Comparison of ENCODE assay signal across 7 mouse cellular contexts in genomic region chr1:134381795-134382625, GRCm38 (mm10). TPM values are rescaled to one million over a fixed set of nuclear protein-coding genes. Genes with fewer than 3 reads are reported as not detected.
DNase-seq lines count a peak whose midpoint lies in the region; ATAC-seq and TF ChIP-seq lines count a peak whose summit lies in the region.

No protein-coding gene starts in this region.

- H3K27me3 ChIP-seq in E14TG2a.4 (ENCODE audit: insufficient read depth, low read length), result no peaks in the 10 kb centered on the region
- H3K27me3 ChIP-seq in heart, adult 2 months (ENCODE audit: control insufficient read depth, insufficient read depth, low read length), result no peaks in the 10 kb centered on the region
- H3K27me3 ChIP-seq in midbrain, embryonic 13.5 days, result 0 out of 2 replicates have a peak, but pooled peaks cover 5% of the 10 kb centered on the region

- no peak for TF ChIP-seq POLR2A in heart, adult 2 months (IDR thresholded peaks at IDR 0.05; ENCODE audit: insufficient read depth, low read depth, low read length)

- H3K4me2 ChIP-seq in midbrain, embryonic 13.5 days (replicated peaks), result peak overlapping the region; percentile 47

- H3K9me3 ChIP-seq in E14TG2a.4 (ENCODE audit: low read length), result peaks cover 17% of the 10 kb centered on the region
- no peaks in the 10 kb centered on the region for H3K9me3 ChIP-seq in midbrain, embryonic 13.5 days

- DNase-seq in MN1 (ENCODE audit: low spot score), result peak; percentile 27
- peak; percentile 31 to 35 for DNase-seq in heart, adult 2 months
- peak; percentile 32 to 47 for DNase-seq in left cerebral cortex, postnatal 25 days (ENCODE audit: low spot score in 2 of 2)
- DNase-seq in urinary bladder, postnatal 10 days (ENCODE audit: low spot score), result no peak
- no peak for DNase-seq in thymus, postnatal 36 days

- peak overlapping the region; percentile 28; the same call in 1 of the 2 replicates for H3K9ac ChIP-seq in heart, adult 2 months (ENCODE audit: low read depth, low read length)
- no peak overlapping the region for H3K9ac ChIP-seq in midbrain, embryonic 13.5 days (replicated peaks)

- no peaks in the 10 kb centered on the region for H3K79me2 ChIP-seq in heart, adult 2 months (replicated peaks; ENCODE audit: control insufficient read depth, insufficient read depth, low read length)

- 4% methylated on average over 19 of the region's 19 CpGs for WGBS in heart, adult 2 months
- 16% methylated on average over 19 of the region's 19 CpGs for WGBS in midbrain, embryonic 13.5 days

- no peak for TF ChIP-seq CTCF in E14TG2a.4 (conservative IDR thresholded peaks at IDR 0.05; ENCODE audit: low read length)
- no peak for TF ChIP-seq CTCF in heart, adult 2 months (IDR thresholded peaks at IDR 0.05)

- peak overlapping the region; percentile 67 for H3K27ac ChIP-seq in heart, adult 2 months
- no peak overlapping the region for H3K27ac ChIP-seq in midbrain, embryonic 13.5 days

- H3K36me3 ChIP-seq in E14TG2a.4 (ENCODE audit: insufficient read depth, low read length), result no peaks in the 10 kb centered on the region
- no peaks in the 10 kb centered on the region for H3K36me3 ChIP-seq in heart, adult 2 months (ENCODE audit: control insufficient read depth, insufficient read depth, low read length)
- no peaks in the 10 kb centered on the region for H3K36me3 ChIP-seq in midbrain, embryonic 13.5 days

- peaks cover 56% of the 10 kb centered on the region for H3K4me1 ChIP-seq in E14TG2a.4 (replicated peaks; ENCODE audit: low read depth, low read length)
- peaks cover 11% of the 10 kb centered on the region for H3K4me1 ChIP-seq in heart, adult 2 months (ENCODE audit: control insufficient read depth, insufficient read depth, low read length)
- H3K4me1 ChIP-seq in midbrain, embryonic 13.5 days (replicated peaks), result peaks cover 10% of the 10 kb centered on the region; the same call in 1 of the 2 replicates

- H3K4me3 ChIP-seq in E14TG2a.4 (replicated peaks; ENCODE audit: low read length), result peak overlapping the region; percentile 72
- peak overlapping the region; percentile 20; the same call in 1 of the 2 replicates for H3K4me3 ChIP-seq in heart, adult 2 months
- H3K4me3 ChIP-seq in midbrain, embryonic 13.5 days (replicated peaks), result peak overlapping the region; percentile 11

- no peak for ATAC-seq in midbrain, embryonic 13.5 days

- 0 out of 2 replicates have a peak, but pooled peaks have one; percentile 28 for TF ChIP-seq EP300 in heart, adult 2 months (IDR thresholded peaks at IDR 0.05; ENCODE audit: insufficient read depth, low read depth, low read length)

- intact Hi-C loops in heart, adult 2 months (cut with DNase I), result loop anchor here (2.0 to 5.0 kb wide), 2 partner anchors 19 to 35 kb away; partner anchors contain the start of gene Adipor1
- intact Hi-C loops in left cerebral cortex, postnatal 25 days (cut with DNase I), result no loop called here

RNA-seq across cellular contexts. Expression of gene 4933406M09Rik, which starts 3.7 kb away (rescaled TPM):
- not detected for total RNA-seq in heart, adult 2 months (2021)
- not detected in 2 replicates for polyA plus RNA-seq in heart, adult 2 months (2012; rRNA removed)
- total RNA-seq in left cerebral cortex, postnatal 25 days (2021), result not detected
- polyA plus RNA-seq in midbrain, embryonic 13.5 days (2015; fragmentation: Nextera tagmentation; extraction: Ambion mirVana), result not detected in 2 replicates

RNA-seq across cellular contexts. Expression of gene Tmem183a, which starts 20.2 kb away (rescaled TPM):
- total RNA-seq in heart, adult 2 months (2021), result 10 to 100 TPM; 17.8 to 18.7 TPM
- polyA plus RNA-seq in heart, adult 2 months (2012; rRNA removed), result 22.9 and 45.8 TPM in 2 replicates
- total RNA-seq in left cerebral cortex, postnatal 25 days (2021), result 10 to 100 TPM; 67.2 to 72.9 TPM
- polyA plus RNA-seq in midbrain, embryonic 13.5 days (2015; fragmentation: Nextera tagmentation; extraction: Ambion mirVana), result 128 TPM in 2 replicates

RNA-seq across cellular contexts. Expression of gene Cyb5r1, which starts 23.3 kb away (rescaled TPM):
- 10 to 100 TPM; 21.0 to 24.1 TPM for total RNA-seq in heart, adult 2 months (2021)
- polyA plus RNA-seq in heart, adult 2 months (2012; rRNA removed), result 41.8 and 42.8 TPM in 2 replicates
- 10 to 100 TPM; 15.8 to 16.6 TPM for total RNA-seq in left cerebral cortex, postnatal 25 days (2021)
- polyA plus RNA-seq in midbrain, embryonic 13.5 days (2015; fragmentation: Nextera tagmentation; extraction: Ambion mirVana), result 16.9 and 18.2 TPM in 2 replicates

RNA-seq across cellular contexts. Expression of gene Adipor1, which starts 33.2 kb away (rescaled TPM):
- 100 to 1,000 TPM; 140 TPM for total RNA-seq in heart, adult 2 months (2021)
- 148 and 177 TPM in 2 replicates for polyA plus RNA-seq in heart, adult 2 months (2012; rRNA removed)
- total RNA-seq in left cerebral cortex, postnatal 25 days (2021), result 10 to 100 TPM; 62.3 to 63.5 TPM
- 63.5 and 68.2 TPM in 2 replicates for polyA plus RNA-seq in midbrain, embryonic 13.5 days (2015; fragmentation: Nextera tagmentation; extraction: Ambion mirVana)

RNA-seq across cellular contexts. Expression of gene Ppfia4, which starts 49.3 kb away (rescaled TPM):
- under 1 TPM; 0.80 to 0.94 TPM for total RNA-seq in heart, adult 2 months (2021)
- 4.4 and 4.9 TPM in 2 replicates for polyA plus RNA-seq in heart, adult 2 months (2012; rRNA removed)
- 10 to 100 TPM; 43.3 to 49.4 TPM for total RNA-seq in left cerebral cortex, postnatal 25 days (2021)
- 6.5 and 7.0 TPM in 2 replicates for polyA plus RNA-seq in midbrain, embryonic 13.5 days (2015; fragmentation: Nextera tagmentation; extraction: Ambion mirVana)

Comparison
In these comparisons a context has a peak if more than half of its experiments do, and no peak if none do; other contexts are left out.
1. H3K4me3 ChIP-seq: peak in every context shown above with its lines; median percentile 72 in E14TG2a.4; 20 in heart, adult 2 months; 11 in midbrain, embryonic 13.5 days.
2. DNase-seq: peak in MN1 (single experiment), heart, adult 2 months (2 of 2) and left cerebral cortex, postnatal 25 days (2 of 2); none in urinary bladder, postnatal 10 days (single experiment) and thymus, postnatal 36 days (0 of 2).